Mouse (Mus musculus) heart, embryonic 16.5 days (tissue): ENCODE results near the gene Cacna1c. TPM values are rescaled to one million over a fixed set of nuclear protein-coding genes. Genes with fewer than 3 reads are reported as not detected.
A peak's percentile ranks its signal among the peaks of the same experiment; 100 is the strongest.

Experiments used
- ATAC-seq: fragments of 200-750 bp; cut with Nextera tagmentation; replicated peaks from 2 replicates; pipeline ENCODE4 v1.8.0; 2017; ENCODE audit warnings: moderate number of reproducible peaks; ENCODE audit not compliant: insufficient read depth, low FRiP score; ENCODE audit errors: extremely low read depth
- H3K27ac ChIP-seq: fragments of 300-500 bp; sonication (generic); 2 replicates; pipeline ENCODE4 v1.5.1; 2014; ENCODE audit warnings: mild to moderate bottlenecking, low read length, control low read depth, moderate library complexity
- H3K27me3 ChIP-seq: fragments of 300-500 bp; sonication (generic); 2 replicates; pipeline ENCODE4 v1.6.1; 2014; ENCODE audit warnings: low read length, mixed read lengths; ENCODE audit not compliant: control insufficient read depth, insufficient read depth
- H3K36me3 ChIP-seq: fragments of 300-500 bp; sonication (generic); 2 replicates; pipeline ENCODE4 v1.6.1; 2014; ENCODE audit not compliant: control insufficient read depth, insufficient read depth
- H3K4me1 ChIP-seq: fragments of 300-500 bp; sonication (generic); 2 replicates; pipeline ENCODE4 v1.6.1; 2014; ENCODE audit warnings: low read length, mixed read lengths; ENCODE audit not compliant: control insufficient read depth, insufficient read depth
- H3K4me2 ChIP-seq: fragments of 300-500 bp; sonication (generic); 2 replicates; pipeline ENCODE4 v1.6.1; 2014; ENCODE audit warnings: low read depth, mild to moderate bottlenecking, control low read depth, low read length
- H3K4me3 ChIP-seq: fragments of 300-500 bp; sonication (generic); 2 replicates; pipeline ENCODE4 v1.5.1; 2014; ENCODE audit warnings: mild to moderate bottlenecking, control low read depth, low read length
- H3K9ac ChIP-seq: fragments of 300-500 bp; sonication (generic); 2 replicates; pipeline ENCODE4 v1.6.1; 2014; ENCODE audit warnings: low read length, control low read depth
- H3K9me3 ChIP-seq: fragments of 300-500 bp; sonication (generic); replicated peaks from 2 replicates; pipeline ENCODE4 v1.6.1; 2016; ENCODE audit warnings: low read length; ENCODE audit not compliant: control insufficient read depth
- WGBS: fragments of 180-500 bp; shearing (Covaris S2); extraction: QIAGEN DNeasy Blood & Tissue Kit; methylation state at CpG from one replicate; pipeline ENCODE4 v1.1.7; 2014; 5-methylcytosine and 5-hydroxymethylcytosine counted together
- polyA plus RNA-seq: library from polyadenylated mRNA; unstranded; fragments of >200 nt; fragmentation: Nextera tagmentation; extraction: Ambion mirVana; gene quantifications from 2 replicates; pipeline ENCODE4 v1.2.1, GENCODE M21; 2015

Cacna1c gene
- polyA plus RNA-seq, 1 experiment from 2014 or later: 66.2 TPM

- H3K27me3 ChIP-seq: no peaks in the 10 kb centered on the region
- H3K4me2 ChIP-seq: no peak overlapping the region
- ATAC-seq: no peak
- H3K4me3 ChIP-seq: no peak overlapping the region
- H3K4me1 ChIP-seq: peaks cover 67% of the 10 kb centered on the region
- no peaks in the 10 kb centered on the region for H3K9me3 ChIP-seq
- H3K27ac ChIP-seq: peak overlapping the region; percentile 27; the same call in 1 of the 2 replicates
- WGBS: 55% methylated on average over 8 of the region's 8 CpGs
- no peaks in the 10 kb centered on the region for H3K36me3 ChIP-seq
- H3K9ac ChIP-seq: no peak overlapping the region
Observed at GRCm38 (mm10) chr6:119082662-119083061, 113.6 kb downstream of the Cacna1c start.

- WGBS: 75% methylated on average over 12 of the region's 12 CpGs
- no peak for ATAC-seq
- Histone ChIP-seq H3K36me3 (no peaks in the 10 kb centered on the region), H3K9ac (no peak overlapping the region), H3K27me3 (no peaks in the 10 kb centered on the region), H3K4me1 (peaks cover 77% of the 10 kb centered on the region), H3K4me2 (no peak overlapping the region), H3K9me3 (no peaks in the 10 kb centered on the region), H3K27ac (no peak overlapping the region), H3K4me3 (no peak overlapping the region)
Observed at GRCm38 (mm10) chr6:119081650-119082049, 114.6 kb downstream of the Cacna1c start.

GRCm38 (mm10) chr6:119079626-119080025 is 116.6 kb downstream of the Cacna1c start:
- 80% methylated on average over 8 of the region's 8 CpGs for WGBS
- H3K9ac ChIP-seq: no peak overlapping the region
- H3K9me3 ChIP-seq: no peaks in the 10 kb centered on the region
- H3K4me2 ChIP-seq: no peak overlapping the region
- H3K27ac ChIP-seq: no peak overlapping the region
- H3K4me1 ChIP-seq: peaks cover 66% of the 10 kb centered on the region
- no peaks in the 10 kb centered on the region for H3K36me3 ChIP-seq
- no peak overlapping the region for H3K4me3 ChIP-seq
- no peak for ATAC-seq
- H3K27me3 ChIP-seq: no peaks in the 10 kb centered on the region

- Histone ChIP-seq H3K9ac (no peak overlapping the region), H3K4me3 (no peak overlapping the region), H3K4me2 (no peak overlapping the region), H3K27ac (no peak overlapping the region), H3K9me3 (no peaks in the 10 kb centered on the region), H3K27me3 (no peaks in the 10 kb centered on the region), H3K4me1 (peaks cover 61% of the 10 kb centered on the region), H3K36me3 (no peaks in the 10 kb centered on the region)
- no peak for ATAC-seq
- WGBS: 67% methylated on average over 9 of the region's 9 CpGs
Observed at GRCm38 (mm10) chr6:119078912-119079311, 117.3 kb downstream of the Cacna1c start.

GRCm38 (mm10) chr6:119077231-119077630 is 119.0 kb downstream of the Cacna1c start:
- H3K9me3 ChIP-seq: no peaks in the 10 kb centered on the region
- H3K9ac ChIP-seq: no peak overlapping the region
- H3K4me2 ChIP-seq: no peak overlapping the region
- no peak overlapping the region for H3K27ac ChIP-seq
- H3K4me1 ChIP-seq: peaks cover 61% of the 10 kb centered on the region
- no peaks in the 10 kb centered on the region for H3K27me3 ChIP-seq
- ATAC-seq: no peak
- 58% methylated on average over 6 of the region's 6 CpGs for WGBS
- no peak overlapping the region for H3K4me3 ChIP-seq
- no peaks in the 10 kb centered on the region for H3K36me3 ChIP-seq

GRCm38 (mm10) chr6:119073419-119074071 is 122.7 kb downstream of the Cacna1c start:
- H3K36me3 ChIP-seq: no peaks in the 10 kb centered on the region
- H3K9me3 ChIP-seq: no peaks in the 10 kb centered on the region
- H3K9ac ChIP-seq: no peak overlapping the region
- 82% methylated on average over 14 of the region's 14 CpGs for WGBS
- no peak overlapping the region for H3K4me3 ChIP-seq
- no peak for ATAC-seq
- no peak overlapping the region for H3K4me2 ChIP-seq
- no peaks in the 10 kb centered on the region for H3K27me3 ChIP-seq
- no peak overlapping the region; the same call in 1 of the 2 replicates for H3K27ac ChIP-seq
- peaks cover 78% of the 10 kb centered on the region for H3K4me1 ChIP-seq

- H3K27ac ChIP-seq: 0 out of 2 replicates have a peak overlapping the region, but pooled peaks have one; percentile 32
- H3K36me3 ChIP-seq: no peaks in the 10 kb centered on the region
- peaks cover 72% of the 10 kb centered on the region for H3K4me1 ChIP-seq
- no peaks in the 10 kb centered on the region for H3K27me3 ChIP-seq
- H3K4me3 ChIP-seq: no peak overlapping the region
- H3K9me3 ChIP-seq: no peaks in the 10 kb centered on the region
- no peak overlapping the region for H3K9ac ChIP-seq
- 31% methylated on average over 7 of the region's 7 CpGs for WGBS
- no peak overlapping the region; the same call in 1 of the 2 replicates for H3K4me2 ChIP-seq
- ATAC-seq: no peak
Observed at GRCm38 (mm10) chr6:119072772-119073171, 123.4 kb downstream of the Cacna1c start.

GRCm38 (mm10) chr6:119070771-119071170 is 125.4 kb downstream of the Cacna1c start:
- 40% methylated on average over 4 of the region's 4 CpGs for WGBS
- Histone ChIP-seq H3K9me3 (no peaks in the 10 kb centered on the region), H3K4me2 (0 out of 2 replicates have a peak overlapping the region, but pooled peaks have one; percentile 10), H3K36me3 (no peaks in the 10 kb centered on the region), H3K27ac (peak overlapping the region; percentile 48), H3K27me3 (no peaks in the 10 kb centered on the region), H3K9ac (no peak overlapping the region), H3K4me1 (peaks cover 69% of the 10 kb centered on the region), H3K4me3 (no peak overlapping the region)
- ATAC-seq: no peak

- no peaks in the 10 kb centered on the region for H3K9me3 ChIP-seq
- H3K9ac ChIP-seq: no peak overlapping the region
- peaks cover 73% of the 10 kb centered on the region for H3K4me1 ChIP-seq
- 38% methylated on average over 3 of the region's 3 CpGs for WGBS
- no peaks in the 10 kb centered on the region for H3K27me3 ChIP-seq
- no peak overlapping the region for H3K4me3 ChIP-seq
- no peaks in the 10 kb centered on the region for H3K36me3 ChIP-seq
- 0 out of 2 replicates have a peak overlapping the region, but pooled peaks have one; percentile 10 for H3K4me2 ChIP-seq
- ATAC-seq: no peak
- H3K27ac ChIP-seq: peak overlapping the region; percentile 48
Observed at GRCm38 (mm10) chr6:119070351-119070750, 125.9 kb downstream of the Cacna1c start.
